Mouse (Mus musculus): ENCODE measurements around the gene Gm26920.

DNA sequence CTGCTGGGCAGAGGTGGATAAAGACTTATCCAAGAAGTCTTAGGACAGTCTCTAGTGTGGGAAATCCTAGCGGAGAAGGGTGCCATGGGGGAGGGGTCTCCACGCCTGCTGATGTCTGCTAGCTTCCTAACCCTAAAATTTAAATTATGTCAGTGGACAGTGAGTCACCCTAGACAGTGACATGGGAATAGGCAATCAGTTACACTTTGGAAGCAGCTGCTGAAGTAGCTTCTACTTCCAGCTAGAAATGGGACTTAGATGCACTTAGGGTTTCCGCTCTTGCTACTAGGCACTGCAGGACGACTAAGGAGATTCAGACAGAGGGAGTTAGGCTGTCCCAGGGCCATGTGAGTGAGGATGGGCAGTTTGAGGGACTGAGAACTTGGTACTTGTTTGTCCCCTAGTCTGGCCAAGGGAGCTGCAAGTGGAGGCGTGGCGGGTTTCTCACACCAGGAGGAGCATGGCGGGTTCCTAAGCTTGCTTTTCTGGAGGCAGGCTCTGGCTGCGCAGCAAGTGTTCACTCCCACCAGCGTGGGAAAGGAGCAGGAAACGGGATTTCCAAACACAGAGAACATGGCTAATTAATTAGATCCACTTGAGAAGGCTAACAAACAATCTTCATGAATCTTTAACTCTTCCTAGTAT, 79.5 kb downstream of the Gm26920 start:
- no peak for TF ChIP-seq CTCF (IDR thresholded peaks at IDR 0.05; ENCODE audit: insufficient read depth, low read length)
- TF ChIP-seq POLR2A (IDR thresholded peaks at IDR 0.05; ENCODE audit: borderline replicate concordance, extremely low read depth, low read depth, low read length): no peak

All from lung, adult 2 months (tissue).